Mouse (Mus musculus) midbrain, embryonic 11.5 days (tissue): ENCODE results near the gene BC048679. TPM values are rescaled to one million over a fixed set of nuclear protein-coding genes. Genes with fewer than 3 reads are reported as not detected.
"Not testable (repeated sequence)": the region's sequence is repeated elsewhere in the genome, so short reads cannot be mapped to it uniquely, and the experiment has no call there.

ENCODE experiments used
- ATAC-seq: fragments of 200-750 bp; cut with Nextera tagmentation; 2 replicates; pipeline ENCODE4 v1.8.0; 2017; ENCODE audit warnings: moderate TSS enrichment, moderate library complexity; ENCODE audit not compliant: low FRiP score
- DNase-seq: peaks from one replicate; pipeline ENCODE4 v3.0.0; 2015; ENCODE audit warnings: low spot score; ENCODE audit errors: missing footprints
- H3K27ac ChIP-seq: fragments of 300-500 bp; sonication (generic); 2 replicates; pipeline ENCODE4 v1.5.1; 2014; ENCODE audit warnings: low read depth, low read length
- H3K27me3 ChIP-seq: fragments of 300-500 bp; sonication (generic); 2 replicates; pipeline ENCODE4 v1.6.1; 2014; ENCODE audit warnings: mild to moderate bottlenecking, low read length, moderate library complexity, mixed read lengths; ENCODE audit not compliant: control insufficient read depth, insufficient read depth
- H3K36me3 ChIP-seq: fragments of 300-500 bp; sonication (generic); 2 replicates; pipeline ENCODE4 v1.6.1; 2014; ENCODE audit warnings: mild to moderate bottlenecking, low read length, moderate library complexity, mixed read lengths; ENCODE audit not compliant: control insufficient read depth, insufficient read depth
- H3K4me1 ChIP-seq: fragments of 300-500 bp; sonication (generic); 2 replicates; pipeline ENCODE4 v1.6.1; 2014; ENCODE audit warnings: low read length; ENCODE audit not compliant: control insufficient read depth, insufficient read depth
- H3K4me2 ChIP-seq: fragments of 300-500 bp; sonication (generic); 2 replicates; pipeline ENCODE4 v1.6.1; 2014; ENCODE audit warnings: mild to moderate bottlenecking, moderate library complexity
- H3K4me3 ChIP-seq: fragments of 300-500 bp; sonication (generic); 2 replicates; pipeline ENCODE4 v1.5.1; 2014; ENCODE audit warnings: low read depth, low read length
- H3K9ac ChIP-seq: fragments of 300-500 bp; sonication (generic); 2 replicates; pipeline ENCODE4 v1.6.1; 2014; ENCODE audit warnings: low read length
- H3K9me3 ChIP-seq: fragments of 300-500 bp; sonication (generic); 2 replicates; pipeline ENCODE4 v1.6.1; 2016; ENCODE audit warnings: low read length; ENCODE audit not compliant: control insufficient read depth
- WGBS: fragments of 180-500 bp; shearing (Covaris S2); extraction: QIAGEN DNeasy Blood & Tissue Kit; methylation state at CpG from one replicate; pipeline ENCODE4 v1.1.7; 2014; 5-methylcytosine and 5-hydroxymethylcytosine counted together
- polyA plus RNA-seq: library from polyadenylated mRNA; unstranded; fragments of >200 nt; fragmentation: Nextera tagmentation; extraction: Ambion mirVana; gene quantifications from 2 replicates; pipeline ENCODE4 v1.2.1, GENCODE M21; 2014

Gene BC048679
- polyA plus RNA-seq, 1 experiment from 2014 or later: not detected

- Histone ChIP-seq H3K27ac (no peak overlapping the region), H3K9me3 (no peaks in the 10 kb centered on the region), H3K4me2 (no peak overlapping the region), H3K36me3 (no peaks in the 10 kb centered on the region), H3K4me3 (no peak overlapping the region), H3K9ac (no peak overlapping the region), H3K4me1 (peaks cover 21% of the 10 kb centered on the region), H3K27me3 (no peaks in the 10 kb centered on the region)
- no peak for ATAC-seq
- peak; percentile 87 for DNase-seq
- 11% methylated on average over 9 of the region's 9 CpGs for WGBS
Observed at GRCm38 (mm10) chr7:81489649-81490048, 8.4 kb downstream of the BC048679 start.

- H3K4me2 ChIP-seq: 0 out of 2 replicates have a peak overlapping the region, but pooled peaks have one; percentile 6
- DNase-seq (no peak), ATAC-seq (peak; percentile 51; the same call in 1 of the 2 replicates)
- H3K4me3 ChIP-seq: no peak overlapping the region
- peaks cover 6% of the 10 kb centered on the region; the same call in 1 of the 2 replicates for H3K4me1 ChIP-seq
- H3K36me3 ChIP-seq: no peaks in the 10 kb centered on the region
- no peak overlapping the region for H3K27ac ChIP-seq
- H3K27me3 ChIP-seq: peaks cover 12% of the 10 kb centered on the region
- H3K9me3 ChIP-seq: no peaks in the 10 kb centered on the region
- no peak overlapping the region for H3K9ac ChIP-seq
- WGBS: 1% methylated on average over 8 of the region's 8 CpGs
Observed at GRCm38 (mm10) chr7:81480800-81481199, 17.3 kb downstream of the BC048679 start.

- Histone ChIP-seq H3K4me2 (no peak overlapping the region), H3K4me1 (peaks cover 6% of the 10 kb centered on the region; the same call in 1 of the 2 replicates), H3K36me3 (no peaks in the 10 kb centered on the region), H3K9ac (no peak overlapping the region), H3K27ac (no peak overlapping the region), H3K9me3 (no peaks in the 10 kb centered on the region), H3K27me3 (peaks cover 12% of the 10 kb centered on the region), H3K4me3 (no peak overlapping the region)
- no peak for ATAC-seq
- WGBS: 78% methylated on average over 3 of the region's 3 CpGs
- no peak for DNase-seq
Observed at GRCm38 (mm10) chr7:81479531-81480090, 18.5 kb downstream of the BC048679 start.

GRCm38 (mm10) chr7:81478261-81478660 is 19.8 kb downstream of the BC048679 start:
- H3K4me1 ChIP-seq, H3K9me3 ChIP-seq, H3K9ac ChIP-seq, DNase-seq, ATAC-seq, H3K4me2 ChIP-seq, H3K36me3 ChIP-seq, H3K27ac ChIP-seq, H3K4me3 ChIP-seq: not testable (repeated sequence)
- peaks cover 12% of the 10 kb centered on the region for H3K27me3 ChIP-seq

DNA sequence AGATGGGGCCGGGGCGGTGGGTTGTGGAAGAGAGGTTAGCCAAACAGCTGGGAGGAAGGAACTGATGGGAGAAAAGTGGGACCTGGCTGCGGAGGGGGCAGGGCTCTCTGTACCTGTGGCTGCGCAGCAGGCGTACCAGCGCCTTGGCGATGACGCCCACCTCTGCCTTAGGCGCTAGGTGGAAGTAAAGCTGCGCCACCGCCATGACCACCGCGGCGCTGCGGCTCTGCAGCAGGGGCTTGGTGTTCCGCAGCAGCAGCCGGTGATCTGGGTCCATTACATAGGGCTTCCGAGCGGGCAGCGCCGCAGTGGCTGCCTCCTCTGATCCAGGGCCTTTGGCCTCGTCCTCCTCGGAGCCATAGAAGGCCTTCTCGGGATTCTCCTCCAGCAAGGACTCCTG is 21.2 kb downstream of the BC048679 start:
- no peak overlapping the region for H3K27ac ChIP-seq
- peaks cover 12% of the 10 kb centered on the region for H3K27me3 ChIP-seq
- ATAC-seq: peak; percentile 64
- peaks cover 6% of the 10 kb centered on the region; the same call in 1 of the 2 replicates for H3K4me1 ChIP-seq
- DNase-seq: no peak
- H3K4me3 ChIP-seq: no peak overlapping the region
- peak overlapping the region; percentile 0; the same call in 1 of the 2 replicates for H3K4me2 ChIP-seq
- no peak overlapping the region for H3K9ac ChIP-seq
- no peaks in the 10 kb centered on the region for H3K9me3 ChIP-seq
- 3% methylated on average over 24 of the region's 24 CpGs for WGBS
- H3K36me3 ChIP-seq: no peaks in the 10 kb centered on the region

DNA sequence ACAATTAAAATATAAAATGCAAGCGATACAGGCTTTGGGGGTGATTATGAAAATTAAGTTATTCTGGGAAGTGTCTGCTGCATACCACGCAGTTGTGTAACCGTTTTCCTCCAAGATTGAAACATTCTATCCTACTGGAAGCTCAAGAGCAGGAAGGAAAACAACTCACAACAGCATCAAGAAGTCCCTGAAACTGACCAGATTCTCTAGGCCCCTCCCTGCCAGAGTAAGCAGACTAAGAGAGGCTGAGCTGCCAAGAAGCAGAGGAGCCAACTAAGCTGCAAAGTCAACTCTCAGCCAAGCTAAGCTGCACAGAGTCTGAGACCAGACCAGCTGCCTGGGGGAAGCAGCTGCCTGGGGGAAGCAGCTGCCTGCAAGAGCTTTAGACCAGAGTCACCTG is 22.9 kb downstream of the BC048679 start:
- ATAC-seq (no peak), DNase-seq (no peak)
- H3K27me3 ChIP-seq: peaks cover 12% of the 10 kb centered on the region
- WGBS: 65% methylated on average over 3 of the region's 3 CpGs
- H3K9ac ChIP-seq: no peak overlapping the region
- H3K4me2 ChIP-seq: no peak overlapping the region
- H3K36me3 ChIP-seq: no peaks in the 10 kb centered on the region
- H3K4me3 ChIP-seq: no peak overlapping the region
- H3K4me1 ChIP-seq: no peaks in the 10 kb centered on the region; the same call in 1 of the 2 replicates
- H3K9me3 ChIP-seq: no peaks in the 10 kb centered on the region
- H3K27ac ChIP-seq: no peak overlapping the region

DNA sequence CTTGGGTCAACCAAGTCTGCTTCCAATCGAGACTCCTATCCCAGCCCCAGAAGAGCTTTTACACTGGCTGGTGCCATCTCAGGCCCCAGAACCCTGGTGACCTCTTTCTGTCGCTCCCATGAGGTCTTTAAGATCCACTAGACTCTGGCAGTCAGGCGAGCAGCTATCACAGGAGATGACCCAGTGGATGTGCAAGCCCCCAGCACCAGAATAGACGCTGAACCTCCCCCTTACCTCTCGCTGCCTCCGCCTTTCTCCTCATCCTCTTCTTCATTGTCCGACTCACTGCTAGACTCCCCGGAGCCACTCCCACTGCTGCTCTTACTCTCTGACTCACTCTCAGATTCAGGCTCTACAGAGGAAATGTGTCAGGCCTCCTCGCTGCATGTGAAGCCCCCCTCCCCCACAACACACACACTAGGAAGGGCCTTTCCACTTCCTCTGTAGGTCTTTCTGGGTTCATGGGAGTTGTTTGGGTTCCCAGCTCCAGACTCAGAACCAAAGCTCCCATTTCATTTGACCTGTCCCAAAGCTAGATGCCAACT is 33.1 kb downstream of the BC048679 start:
- Histone ChIP-seq H3K36me3 (no peaks in the 10 kb centered on the region), H3K4me3 (no peak overlapping the region), H3K27ac (no peak overlapping the region), H3K27me3 (no peaks in the 10 kb centered on the region), H3K4me1 (no peaks in the 10 kb centered on the region), H3K9me3 (no peaks in the 10 kb centered on the region), H3K9ac (no peak overlapping the region), H3K4me2 (no peak overlapping the region)
- 75% methylated on average over 9 of the region's 9 CpGs for WGBS
- no peak for DNase-seq
- no peak for ATAC-seq

- no peak overlapping the region for H3K9ac ChIP-seq
- H3K4me1 ChIP-seq: no peaks in the 10 kb centered on the region
- H3K27ac ChIP-seq: no peak overlapping the region
- DNase-seq (no peak), ATAC-seq (no peak)
- H3K4me2 ChIP-seq: no peak overlapping the region
- no peaks in the 10 kb centered on the region for H3K27me3 ChIP-seq
- no peaks in the 10 kb centered on the region for H3K36me3 ChIP-seq
- H3K9me3 ChIP-seq: no peaks in the 10 kb centered on the region
- no peak overlapping the region for H3K4me3 ChIP-seq
- 6% methylated on average over 4 of the region's 4 CpGs for WGBS
Observed at GRCm38 (mm10) chr7:81464116-81464515, 34.0 kb downstream of the BC048679 start.

- Histone ChIP-seq H3K9me3 (no peaks in the 10 kb centered on the region), H3K9ac (no peak overlapping the region), H3K4me3 (no peak overlapping the region), H3K27me3 (no peaks in the 10 kb centered on the region; the same call in 1 of the 2 replicates), H3K4me1 (no peaks in the 10 kb centered on the region), H3K4me2 (no peak overlapping the region), H3K27ac (no peak overlapping the region), H3K36me3 (no peaks in the 10 kb centered on the region)
- ATAC-seq: no peak
- WGBS: 82% methylated on average over 3 of the region's 3 CpGs
- no peak for DNase-seq
Observed at GRCm38 (mm10) chr7:81462815-81463214, 35.3 kb downstream of the BC048679 start.
